Mouse (Mus musculus) MEL (cell line): Measurements from ENCODE around the gene Prdm10.

Source experiments
- BHLHE40 ChIP-seq: IDR thresholded peaks from 2 replicates; pipeline ENCODE4 v1.6.1; 2012; ENCODE audit warnings: low read depth, mild to moderate bottlenecking, inconsistent platforms, low read length, improper control_type of control experiment, borderline replicate concordance
- CTCF ChIP-seq, 3 experiments: IDR thresholded peaks in 2 of 3; conservative IDR thresholded peaks in 1 of 3; 2 replicates each; pipeline ENCODE4 v1.5.1; 2011 to 2012; ENCODE audit warnings: low read length in 3 of 3, low read depth in 2 of 3, mild to moderate bottlenecking in 2 of 3, improper control_type of control experiment in 1 of 3, inconsistent platforms in 1 of 3, mixed read lengths in 1 of 3, moderate library complexity in 1 of 3; ENCODE audit not compliant: control insufficient read depth in 1 of 3, insufficient read depth in 1 of 3, poor library complexity in 1 of 3, severe bottlenecking in 1 of 3
- E2F4 ChIP-seq: IDR thresholded peaks from 2 replicates; pipeline ENCODE4 v1.6.1; 2011; ENCODE audit warnings: low read depth, low read length, improper control_type of control experiment, borderline replicate concordance
- GATA1 ChIP-seq: IDR thresholded peaks from 2 replicates; pipeline ENCODE4 v1.6.1; 2011; ENCODE audit warnings: low read depth, low read length, improper control_type of control experiment
- JUND ChIP-seq: IDR thresholded peaks from 2 replicates; pipeline ENCODE4 v1.6.1; 2011; ENCODE audit warnings: low read depth, mild to moderate bottlenecking, improper control_type of control experiment, low read length
- KAT2A ChIP-seq: conservative IDR thresholded peaks from 2 replicates; pipeline ENCODE4 v1.6.1; 2012; ENCODE audit warnings: low read depth, low read length, improper control_type of control experiment, inconsistent platforms
- MAX ChIP-seq: IDR thresholded peaks from 2 replicates; pipeline ENCODE4 v1.6.1; 2011; ENCODE audit warnings: low read length, improper control_type of control experiment
- MXI1 ChIP-seq: IDR thresholded peaks from 2 replicates; pipeline ENCODE4 v1.6.1; 2011; ENCODE audit warnings: mild to moderate bottlenecking, low read depth, low read length, improper control_type of control experiment
- POLR2A ChIP-seq, 2 experiments: IDR thresholded peaks; 2 replicates each; pipeline ENCODE4 v1.6.1; 2011 to 2012; ENCODE audit warnings: low read length in 2 of 2, mild to moderate bottlenecking in 2 of 2, control low read depth in 1 of 2, improper control_type of control experiment in 1 of 2, low read depth in 1 of 2, moderate library complexity in 1 of 2; ENCODE audit not compliant: control insufficient read depth in 1 of 2, insufficient read depth in 1 of 2, poor library complexity in 1 of 2
- POLR2AphosphoS2 ChIP-seq: IDR thresholded peaks from 2 replicates; pipeline ENCODE4 v1.6.1; 2011; ENCODE audit warnings: low read length, improper control_type of control experiment
- SMC3 ChIP-seq: IDR thresholded peaks from 2 replicates; pipeline ENCODE4 v1.6.1; 2011; ENCODE audit warnings: low read depth, low read length, improper control_type of control experiment
- ZNF384 ChIP-seq: IDR thresholded peaks from 2 replicates; pipeline ENCODE4 v1.6.1; 2012; ENCODE audit warnings: low read depth, mild to moderate bottlenecking, inconsistent platforms, low read length, improper control_type of control experiment

GRCm38 (mm10) chr9:31365086-31365485 lies 84.7 kb downstream of the Prdm10 start:
- TF ChIP-seq E2F4 = no peak
- no peak for TF ChIP-seq CTCF (IDR thresholded peaks at IDR 0.05 in 2 of 3, conservative IDR thresholded peaks at IDR 0.05 in 1 of 3; ENCODE audit: control insufficient read depth in 1 of 3, insufficient read depth in 1 of 3, low read depth in 2 of 3, low read length in 3 of 3, poor library complexity in 1 of 3, severe bottlenecking in 1 of 3)
- TF ChIP-seq POLR2AphosphoS2 = no peak
- TF ChIP-seq MXI1 = no peak
- no peak for TF ChIP-seq SMC3
- no peak for TF ChIP-seq JUND
- TF ChIP-seq POLR2A (IDR thresholded peaks at IDR 0.05; ENCODE audit: control insufficient read depth in 1 of 2, insufficient read depth in 1 of 2, low read depth in 1 of 2, low read length in 2 of 2, poor library complexity in 1 of 2) = no peak
- no peak for TF ChIP-seq KAT2A
- no peak for TF ChIP-seq ZNF384
- TF ChIP-seq MAX = no peak
- no peak for TF ChIP-seq GATA1
- no peak for TF ChIP-seq BHLHE40
